Mouse (Mus musculus) spleen, embryonic (tissue): ENCODE results near the gene Selenok.

Experiments
- CTCF ChIA-PET: fragments of 350-600 bp; sonication (Branson Sonifier 250); formaldehyde crosslinking; loops from one replicate; lab custom pipeline; 2022; lab: Charles Lee

Selenok gene

DNA sequence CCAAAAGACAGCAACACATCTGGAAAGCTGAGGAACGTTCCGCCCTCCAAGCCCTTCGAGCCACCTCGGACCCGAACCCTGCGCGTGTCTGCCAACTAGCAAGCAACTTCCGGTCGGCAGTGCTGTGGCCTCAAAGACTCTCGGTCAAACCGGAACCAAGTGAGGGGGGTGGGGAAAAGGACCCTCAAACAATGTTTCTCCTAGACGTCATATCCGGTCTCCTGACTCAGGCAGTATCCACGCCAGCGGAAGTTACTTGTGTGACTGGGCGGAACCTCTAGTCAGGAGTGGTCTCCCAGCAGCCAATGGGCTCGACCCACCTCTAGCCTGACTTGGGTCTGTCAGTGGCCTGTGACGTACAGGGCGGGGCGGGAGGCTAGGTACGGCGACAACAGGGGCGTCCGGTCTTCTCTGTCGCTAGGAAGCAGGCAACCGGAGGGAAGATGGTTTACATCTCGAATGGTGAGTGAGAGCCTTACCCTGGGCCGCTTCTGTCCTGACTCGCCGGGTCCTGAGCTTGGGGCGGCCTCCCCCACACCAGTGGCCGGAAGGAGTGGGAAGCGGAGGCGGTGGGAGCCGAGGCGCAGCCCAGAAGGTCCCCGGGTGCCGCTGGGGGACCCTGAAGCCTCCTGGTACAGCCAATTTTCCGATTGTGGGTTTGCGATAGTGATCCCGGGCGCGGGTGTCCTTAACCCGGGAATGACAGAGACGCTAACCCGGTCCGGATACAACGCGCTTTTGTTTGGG is at the start of gene Selenok:
TSS of gene Selenok (plus strand) at position 234 of the 747 bp plus-strand sequence.
- CTCF ChIA-PET: interaction anchor here (0.6 to 1.4 kb wide), 2 partner anchors 11 to 1151 kb away, joined by 4 to 6 read pairs; partner anchors contain the start of gene Actr8

DNA sequence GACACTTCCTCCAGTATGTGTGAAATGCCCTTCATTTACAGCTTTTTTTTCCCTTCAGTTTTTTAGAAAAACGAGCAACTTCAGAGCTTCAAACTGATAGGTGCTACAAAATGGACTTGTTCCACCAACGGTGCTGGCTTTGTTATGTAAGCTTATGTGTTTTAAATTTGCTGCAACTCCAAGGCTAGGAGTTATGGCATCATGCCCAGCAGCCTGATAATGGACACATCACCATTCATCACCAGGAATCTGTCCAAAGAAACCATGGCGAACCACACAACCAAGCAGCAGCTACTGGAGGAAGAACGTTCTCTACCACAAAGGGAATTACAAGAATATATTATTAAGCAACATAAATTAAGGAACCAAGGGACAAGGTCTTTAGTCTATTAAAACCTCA is 39.1 kb upstream of the Selenok start:
- CTCF ChIA-PET: no interaction called here

DNA sequence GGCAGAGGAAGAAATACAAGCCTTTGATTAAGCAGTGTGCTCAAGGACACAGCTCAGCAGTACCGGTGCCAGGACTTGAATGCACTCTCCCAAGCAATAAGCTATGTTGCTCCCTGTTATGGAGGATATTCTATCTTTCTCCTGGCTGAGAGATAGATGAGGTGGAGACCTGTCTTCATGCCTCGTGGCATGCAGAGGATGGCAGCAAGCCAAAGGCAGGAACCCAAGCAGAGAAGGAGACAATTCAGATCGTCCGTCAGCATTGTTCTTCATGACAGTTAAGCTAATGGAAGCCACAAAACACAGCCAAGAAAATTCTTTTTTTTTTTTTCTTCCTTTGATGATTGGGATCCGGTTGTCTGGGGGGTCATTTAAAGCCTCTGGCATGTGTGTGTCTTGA is 32.6 kb upstream of the Selenok start:
- CTCF ChIA-PET: no interaction called here

DNA sequence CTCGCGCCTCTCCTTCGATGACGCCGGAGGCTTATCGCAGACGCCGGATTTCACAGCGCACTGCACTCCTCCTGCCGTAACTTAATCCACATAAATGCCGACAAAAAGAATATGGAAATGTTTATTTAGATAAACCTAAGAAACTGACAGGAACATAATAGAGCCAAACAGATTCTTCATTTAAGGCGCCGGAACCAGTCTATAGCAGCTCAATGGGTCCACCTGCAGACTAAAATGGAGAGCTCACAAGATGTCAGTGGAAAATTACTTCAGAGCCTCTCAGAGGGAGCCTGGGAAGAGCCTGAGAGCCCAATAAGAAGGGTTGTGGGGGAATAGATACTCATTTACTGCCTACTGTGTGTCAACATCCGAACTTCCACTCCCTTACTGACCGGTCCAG is 30.6 kb upstream of the Selenok start:
- CTCF ChIA-PET: no interaction called here

DNA sequence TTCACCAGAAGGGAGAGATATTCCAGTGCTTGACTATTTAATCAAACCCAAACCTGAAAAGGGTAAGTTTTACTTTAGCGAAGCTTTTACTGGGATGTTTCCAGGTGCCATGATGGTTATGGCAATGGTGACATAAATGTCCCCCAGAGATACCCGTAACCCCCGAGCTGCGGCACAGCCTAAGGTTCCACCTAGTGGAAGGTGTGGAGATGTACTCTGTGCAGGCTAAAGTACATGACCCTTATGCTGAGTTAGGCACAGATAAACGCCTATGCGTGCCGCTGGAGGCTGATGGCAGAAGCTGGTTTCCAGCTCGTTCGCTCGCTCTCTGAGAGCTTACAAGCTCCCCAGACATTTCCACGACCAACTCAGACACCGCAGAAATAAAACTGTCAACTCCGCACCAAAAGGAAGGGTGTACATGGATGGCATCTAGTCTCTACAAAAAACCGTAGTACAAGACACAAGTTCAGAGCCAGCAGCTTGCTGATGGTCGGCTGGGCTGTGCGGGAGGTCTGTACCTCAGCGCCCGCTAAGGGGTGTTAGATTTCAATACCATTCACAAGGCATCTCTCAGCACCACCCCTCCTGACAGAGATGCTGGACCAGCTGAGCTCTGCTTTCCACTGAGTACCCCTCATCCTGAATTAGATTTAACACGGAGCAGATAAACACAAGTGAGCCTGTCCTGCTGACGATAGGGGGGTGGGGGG is 28.4 kb upstream of the Selenok start:
- CTCF ChIA-PET: no interaction called here

DNA sequence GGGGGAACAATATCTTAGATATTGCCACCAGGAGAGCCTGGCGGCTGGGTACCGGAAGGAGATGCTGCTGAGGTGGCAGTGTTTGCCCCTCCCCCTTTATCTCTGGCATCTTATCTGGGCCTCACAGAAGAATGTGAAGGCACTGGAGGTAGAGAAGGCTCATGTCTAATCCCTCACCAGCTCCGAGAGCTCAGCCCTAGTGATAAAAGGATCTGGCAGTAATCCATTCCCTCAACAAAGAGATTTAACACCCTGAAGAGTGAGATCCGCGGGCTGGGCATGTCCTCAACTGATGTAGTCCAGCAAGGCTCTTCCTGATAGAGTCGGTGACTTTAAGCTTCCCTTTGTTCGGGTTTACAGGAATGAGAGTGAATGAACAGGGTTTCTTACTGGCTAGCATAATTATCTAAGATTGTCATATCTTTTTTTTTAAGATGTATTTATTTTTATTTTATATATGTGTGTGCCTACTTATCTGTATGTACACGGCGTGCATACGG is 27.7 kb upstream of the Selenok start:
- CTCF ChIA-PET: no interaction called here

DNA sequence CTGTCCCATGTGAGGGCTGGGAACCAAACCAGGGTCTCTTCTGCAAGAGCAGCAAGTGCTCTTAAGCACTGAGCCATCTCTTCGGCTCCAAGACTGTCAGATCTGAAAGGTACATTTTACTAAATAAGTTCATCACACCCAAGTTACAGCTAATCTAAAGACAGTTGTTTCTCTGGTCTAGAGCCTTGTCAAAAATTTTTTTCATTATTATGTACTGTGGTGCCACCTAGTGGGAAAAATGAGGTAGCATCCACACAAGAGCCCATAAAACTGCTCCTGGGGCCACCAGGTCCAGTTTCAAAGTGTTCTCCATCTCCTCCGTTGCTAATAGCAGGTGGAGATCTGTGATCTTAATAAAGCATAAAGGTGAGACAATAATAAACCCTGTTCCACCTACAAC is 27.2 kb upstream of the Selenok start:
- CTCF ChIA-PET: no interaction called here

DNA sequence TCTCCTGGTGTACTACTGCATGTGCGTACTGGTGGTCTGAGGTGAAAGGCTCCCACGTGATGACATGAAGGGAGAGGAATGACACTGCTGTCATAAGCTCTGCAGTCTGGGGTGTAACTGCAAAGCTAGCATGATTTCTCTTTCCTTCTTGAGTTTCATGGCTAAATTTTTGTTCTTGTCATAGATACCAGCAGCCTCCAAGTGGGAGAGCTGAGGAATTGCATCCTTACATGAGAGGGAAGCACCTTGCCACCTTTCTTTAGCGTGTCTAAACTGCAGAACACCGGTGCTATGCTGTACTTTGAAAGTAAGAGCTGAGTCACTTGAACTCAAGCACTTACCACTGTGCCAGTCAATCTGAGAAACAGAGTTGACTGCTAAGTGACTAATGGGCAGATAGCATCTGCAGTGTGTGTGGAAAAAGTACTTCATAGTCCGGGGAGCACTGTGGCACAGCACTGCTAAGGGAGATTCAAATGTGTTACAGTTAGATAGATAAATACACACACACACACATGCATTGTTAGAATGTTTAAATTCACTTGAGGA is 21.3 kb upstream of the Selenok start:
- CTCF ChIA-PET: no interaction called here

DNA sequence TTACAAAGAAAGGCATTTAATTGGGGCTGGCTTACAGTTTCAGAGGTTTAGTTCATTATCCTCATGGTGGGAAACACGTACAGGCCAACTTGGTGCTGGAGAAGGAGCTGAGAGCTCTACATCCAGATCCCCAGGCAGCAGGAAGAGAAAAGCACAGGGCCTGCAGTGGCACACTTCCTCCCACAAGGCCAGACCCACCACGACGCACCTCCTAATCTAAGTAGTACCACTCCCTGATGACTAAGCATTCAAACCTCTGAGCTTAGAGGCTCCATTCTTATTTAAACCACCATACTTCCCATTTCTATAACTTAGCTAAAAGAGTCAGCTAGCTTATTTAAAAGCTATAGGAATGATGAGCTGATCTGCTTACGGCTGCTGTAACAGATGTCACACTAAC is 17.3 kb upstream of the Selenok start:
- CTCF ChIA-PET: no interaction called here

DNA sequence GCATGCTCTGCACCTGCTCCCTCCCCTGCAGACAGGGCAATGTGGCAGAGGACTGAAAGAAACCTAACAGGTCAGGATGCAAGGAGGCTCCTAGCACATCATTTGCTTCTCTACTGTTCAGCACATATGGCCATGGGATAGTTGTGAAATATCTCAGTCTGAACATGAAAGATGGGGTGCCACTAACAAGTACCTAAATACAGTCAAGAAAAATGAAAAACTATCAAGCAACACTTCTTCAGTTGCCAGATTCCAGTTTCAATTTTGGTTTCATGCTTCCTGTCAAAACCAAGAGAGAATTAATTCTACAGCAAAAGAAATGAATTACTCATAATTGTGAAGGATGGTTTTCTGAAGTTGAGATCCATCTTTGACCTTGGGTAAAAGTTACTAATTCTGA is 10.7 kb upstream of the Selenok start:
- CTCF ChIA-PET: no interaction called here

DNA sequence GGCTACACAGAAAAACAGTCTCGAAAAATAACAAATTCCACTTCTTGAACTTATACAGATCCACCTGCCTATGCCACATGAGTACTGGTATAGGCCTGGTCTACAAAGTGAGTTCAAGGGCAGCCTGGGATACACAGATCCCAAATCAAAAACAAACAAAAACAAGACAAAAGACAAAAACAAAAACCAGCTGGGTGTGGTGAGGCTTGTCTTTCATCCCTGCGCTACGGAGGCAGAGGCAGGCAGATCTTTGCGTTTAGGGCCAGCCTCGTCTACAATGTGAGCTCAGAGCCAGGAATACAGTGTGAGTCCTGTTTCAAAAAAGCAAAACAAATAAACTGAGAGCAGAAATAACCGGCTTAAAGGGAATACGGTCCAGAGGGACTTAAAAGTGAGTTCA is 497 bp upstream of the Selenok start:
- CTCF ChIA-PET: interaction anchor here (0.6 kb wide), 2 partner anchors 492 to 1152 kb away, joined by 3 to 4 read pairs; no protein-coding TSS in a partner anchor

DNA sequence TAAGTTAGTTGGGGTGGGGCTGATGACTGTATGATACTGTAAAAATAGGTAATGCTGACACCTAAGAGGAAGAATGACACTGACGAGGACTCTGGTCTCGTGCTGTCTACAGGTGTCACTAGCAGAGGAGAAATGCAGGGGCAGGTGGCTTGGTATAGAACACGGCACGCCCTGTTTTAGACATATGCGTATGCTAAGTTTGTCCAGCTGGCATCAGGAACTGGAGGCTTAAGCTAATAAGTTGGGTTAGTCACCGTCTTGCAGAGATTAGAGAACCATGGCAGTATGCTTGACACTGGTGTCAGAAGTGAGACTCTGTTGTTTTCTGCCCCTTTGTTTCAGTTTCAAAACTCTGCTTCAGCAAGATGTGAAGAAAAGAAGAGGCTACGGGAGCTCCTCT is 3.3 kb downstream of the Selenok start:
- CTCF ChIA-PET: no interaction called here

DNA sequence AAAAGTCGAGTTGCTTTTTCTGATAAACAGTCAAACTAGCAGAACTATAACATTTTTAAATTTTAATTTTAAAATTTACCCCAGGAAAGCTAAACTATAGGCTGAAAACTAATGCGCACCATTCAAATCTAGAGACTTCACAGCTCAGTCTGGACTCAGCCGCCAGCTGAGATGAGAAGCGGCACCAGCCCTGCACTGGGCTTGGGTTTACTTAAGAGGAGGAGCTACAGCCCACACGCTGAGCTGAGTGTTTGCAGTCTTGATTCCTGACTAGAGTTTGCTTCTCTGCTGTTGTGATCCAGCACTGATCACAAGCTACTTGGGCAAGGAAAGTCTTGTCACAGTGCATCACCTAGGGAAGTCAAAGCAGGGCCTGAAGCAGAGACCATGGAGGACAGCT is 3.9 kb downstream of the Selenok start:
- CTCF ChIA-PET: interaction anchor here (0.7 kb wide), 1 partner anchor 382 kb away, joined by 3 read pairs; no protein-coding TSS in a partner anchor

DNA sequence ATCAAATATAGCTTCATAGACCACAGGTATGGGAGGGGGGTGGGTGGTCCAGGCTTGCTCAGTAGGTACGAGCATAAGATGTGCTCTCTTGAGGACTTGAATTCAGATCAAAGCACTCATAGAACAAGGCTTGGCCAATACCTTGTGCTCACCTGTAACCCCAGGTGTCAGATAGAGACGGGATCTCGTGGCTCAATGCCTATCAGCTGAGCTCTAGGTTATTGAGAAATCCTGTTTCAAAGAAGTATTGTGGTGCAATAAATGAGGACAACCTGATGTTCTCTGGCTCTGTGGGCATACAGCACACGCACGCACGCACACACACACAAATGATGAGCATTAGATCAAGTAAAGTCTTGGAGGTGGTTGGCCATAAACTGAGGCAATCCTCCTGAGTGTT is 8.8 kb downstream of the Selenok start:
- CTCF ChIA-PET: no interaction called here

DNA sequence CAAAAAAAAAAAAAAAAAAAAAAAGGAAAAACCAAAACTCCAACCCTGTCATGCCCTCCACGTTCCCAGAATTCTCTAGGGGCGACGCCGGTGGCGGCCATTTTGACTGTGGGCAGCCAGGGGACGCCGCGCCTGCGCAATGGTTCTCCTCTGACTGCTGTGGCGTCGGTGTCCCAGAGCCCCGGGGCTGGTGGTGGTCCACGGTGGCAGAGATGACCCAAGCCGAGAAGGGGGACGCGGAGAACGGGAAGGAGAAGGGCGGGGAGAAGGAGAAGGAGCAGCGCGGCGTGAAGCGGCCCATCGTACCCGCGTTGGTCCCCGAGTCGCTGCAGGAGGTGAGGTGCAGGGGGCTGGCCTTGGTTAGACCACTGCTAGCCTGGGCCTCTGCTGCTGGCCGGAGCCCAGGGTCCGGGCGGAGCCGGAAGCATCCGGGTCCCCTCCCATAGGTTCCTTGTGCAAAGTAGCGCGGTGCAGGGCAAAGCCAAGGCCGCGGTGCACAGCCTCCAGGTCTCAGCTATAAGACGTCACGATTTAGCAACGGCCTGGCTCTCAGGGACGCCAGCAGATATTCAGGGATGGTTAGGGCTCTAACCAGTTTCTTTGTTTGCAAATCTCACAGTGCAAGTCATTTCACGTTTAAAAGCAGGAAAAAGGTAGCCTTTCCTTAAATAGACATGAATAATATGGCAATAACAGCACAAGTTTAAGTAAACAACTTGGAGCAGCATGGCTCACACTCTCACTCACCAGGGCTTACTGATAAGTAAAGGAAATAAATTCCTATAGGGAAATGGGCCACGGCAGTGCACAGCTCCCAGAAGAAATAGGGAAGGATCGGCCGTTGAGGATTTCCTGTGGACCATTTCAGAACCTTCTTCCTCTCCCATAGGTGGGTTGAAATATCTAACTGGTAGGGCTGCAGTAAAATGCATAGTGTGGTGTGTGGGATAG is 10.4 kb downstream of the Selenok start, which contains the start of gene Actr8:
TSS of gene Actr8 (plus strand) at position 84 of the 951 bp plus-strand sequence.
- CTCF ChIA-PET: interaction anchor here (1.5 kb wide), 1 partner anchor 10 kb away, joined by 6 read pairs; the partner anchor contains the start of gene Selenok

DNA sequence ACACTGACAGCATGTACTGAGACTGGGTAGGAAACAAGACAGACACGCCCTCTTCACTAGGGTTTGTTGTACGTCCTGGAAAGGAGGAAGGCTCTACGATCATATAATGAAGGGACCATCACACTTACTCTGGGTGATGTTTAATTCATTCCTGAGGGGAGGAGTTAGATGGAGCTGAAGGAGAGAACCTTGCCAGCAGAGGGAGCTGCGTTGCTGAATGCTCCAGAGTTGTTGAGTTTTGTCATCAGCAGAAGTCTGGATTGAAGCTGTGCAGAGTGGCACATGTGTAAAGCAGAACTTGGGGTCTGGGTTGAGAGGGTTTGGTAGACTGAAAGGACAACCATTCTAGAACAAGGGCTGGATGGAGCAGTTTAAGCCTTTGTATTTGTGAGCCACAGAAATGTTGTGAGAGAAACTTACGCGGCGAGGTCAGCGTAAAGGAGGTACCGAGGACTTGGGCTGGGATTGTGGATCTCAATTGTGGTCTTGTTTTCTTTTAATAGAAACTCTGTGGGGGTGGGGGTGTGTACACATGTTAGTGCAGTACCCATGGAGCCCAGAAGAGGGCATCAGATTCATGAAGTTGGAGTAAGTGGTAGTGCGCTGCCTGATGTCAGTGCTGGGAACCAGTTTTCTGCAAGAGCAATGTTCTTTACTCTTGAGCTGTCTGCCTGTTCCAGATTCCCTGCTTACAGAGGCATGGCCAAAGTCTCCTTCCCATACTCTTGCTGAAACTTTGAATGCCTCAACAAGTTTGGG is 12.5 kb downstream of the Selenok start:
- CTCF ChIA-PET: no interaction called here

DNA sequence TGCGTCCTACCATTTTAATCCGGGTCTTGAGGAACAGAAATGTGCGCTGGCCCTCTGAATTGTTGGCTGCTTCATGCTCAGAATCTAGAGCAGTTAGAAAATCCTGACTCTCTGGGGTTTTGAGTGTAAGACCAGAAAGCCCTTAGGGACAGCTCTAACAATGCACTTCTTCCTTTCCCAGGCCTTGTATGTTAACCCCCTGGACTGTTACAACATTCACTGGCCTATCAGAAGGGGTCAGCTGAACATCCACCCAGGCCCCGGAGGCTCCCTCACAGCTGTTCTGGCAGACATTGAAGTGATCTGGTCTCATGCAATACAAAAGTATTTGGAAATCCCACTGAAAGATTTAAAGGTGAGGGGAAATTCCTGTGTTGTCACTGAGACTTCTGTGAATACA is 18.0 kb downstream of the Selenok start:
- CTCF ChIA-PET: no interaction called here

DNA sequence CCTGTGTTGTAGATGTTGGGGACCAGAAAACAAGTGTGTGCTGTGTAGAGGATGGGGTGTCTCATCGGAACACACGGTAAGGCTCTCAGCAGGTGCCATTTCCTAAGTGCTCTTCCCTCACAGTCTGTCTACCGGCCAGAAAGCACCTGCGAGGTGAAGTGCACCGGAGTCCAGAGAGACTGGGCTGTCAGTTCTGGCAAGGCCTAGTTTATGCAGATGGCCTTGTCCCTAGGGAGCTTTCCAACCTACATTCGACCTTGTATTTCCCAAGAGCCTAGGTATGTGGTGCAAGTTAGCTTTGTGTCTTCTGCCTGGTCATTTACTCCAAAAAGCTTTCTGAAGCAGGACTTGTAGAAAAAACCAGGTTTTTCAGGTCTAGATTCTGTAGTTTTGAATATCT is 19.2 kb downstream of the Selenok start:
- CTCF ChIA-PET: no interaction called here

DNA sequence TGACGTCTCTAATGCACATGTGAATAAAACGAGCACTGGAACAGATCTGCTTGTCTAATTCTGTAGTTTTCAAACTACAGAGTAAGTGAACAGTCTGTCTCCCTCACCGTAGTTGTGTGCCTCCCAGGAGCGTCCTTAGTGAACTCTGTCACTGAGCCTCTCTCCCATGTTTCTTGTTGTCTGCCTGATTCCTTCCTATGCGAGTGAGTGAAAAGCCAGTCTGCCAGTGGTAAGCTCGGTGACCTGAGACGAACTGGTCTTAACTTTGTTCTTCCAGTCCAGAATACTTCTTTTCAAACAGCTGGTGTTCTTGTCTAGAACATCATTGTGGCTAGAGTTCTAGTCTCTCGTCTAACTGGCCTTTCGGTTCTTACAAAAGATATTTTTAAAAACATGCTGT is 19.6 kb downstream of the Selenok start:
- CTCF ChIA-PET: no interaction called here

DNA sequence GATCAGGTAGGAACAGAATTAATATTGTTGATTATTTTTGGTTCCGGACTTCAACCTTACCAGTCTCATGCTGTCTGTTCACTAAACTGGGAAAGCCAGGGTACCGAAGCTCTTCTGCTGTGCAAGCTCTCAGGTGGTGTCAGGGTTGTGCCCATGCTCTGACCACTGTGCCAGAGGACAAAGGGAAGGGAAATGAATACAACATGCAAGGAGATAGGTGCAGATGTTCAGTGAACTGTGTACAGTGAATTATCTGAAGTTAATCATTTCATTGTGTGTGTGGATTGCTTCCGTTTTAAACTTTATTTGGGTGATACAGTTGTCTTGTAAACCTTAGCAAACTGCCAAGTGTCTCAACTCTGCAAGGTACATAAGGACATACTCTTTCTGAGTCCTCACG is 20.2 kb downstream of the Selenok start:
- CTCF ChIA-PET: no interaction called here

DNA sequence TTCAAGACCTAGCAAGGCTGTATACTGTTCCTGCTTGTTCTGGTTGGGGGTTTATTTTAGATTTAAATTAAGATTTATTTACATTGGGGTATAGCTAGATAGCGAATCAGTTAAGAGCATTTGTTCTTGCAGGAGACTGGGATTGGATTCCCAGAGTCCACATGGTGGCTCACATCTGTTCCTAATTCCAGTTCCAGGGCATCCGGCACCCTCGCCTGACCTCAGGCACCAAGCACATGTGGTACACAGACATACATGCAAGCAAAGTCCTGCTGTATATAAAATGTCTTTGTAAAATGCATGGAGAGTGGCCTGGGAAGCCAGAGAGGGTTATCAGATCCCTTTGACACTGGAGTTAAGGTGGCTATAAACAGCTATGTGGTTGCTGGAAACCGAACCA is 26.9 kb downstream of the Selenok start:
- CTCF ChIA-PET: no interaction called here
